Mouse (Mus musculus) stomach, embryonic 15.5 days (tissue): ENCODE results near the gene Tmem56. TPM values are rescaled to one million over a fixed set of nuclear protein-coding genes. Genes with fewer than 3 reads are reported as not detected.

Experiments
- ATAC-seq: fragments of 200-750 bp; cut with Nextera tagmentation; 2 replicates; pipeline ENCODE4 v1.8.0; 2017; ENCODE audit warnings: low read depth, moderate number of reproducible peaks, moderate TSS enrichment; ENCODE audit not compliant: insufficient read depth, low FRiP score
- H3K27ac ChIP-seq: fragments of 300-500 bp; sonication (generic); 2 replicates; pipeline ENCODE4 v1.5.1; 2015; ENCODE audit warnings: mild to moderate bottlenecking, inconsistent platforms
- H3K27me3 ChIP-seq: fragments of 300-500 bp; sonication (generic); replicated peaks from 2 replicates; pipeline ENCODE4 v1.6.1; 2015; ENCODE audit warnings: inconsistent platforms
- H3K36me3 ChIP-seq: fragments of 300-500 bp; sonication (generic); 2 replicates; pipeline ENCODE4 v1.6.1; 2015; ENCODE audit warnings: inconsistent platforms
- H3K4me1 ChIP-seq: fragments of 300-500 bp; sonication (generic); 2 replicates; pipeline ENCODE4 v1.6.1; 2015; ENCODE audit warnings: inconsistent platforms
- H3K4me2 ChIP-seq: fragments of 300-500 bp; sonication (generic); 2 replicates; pipeline ENCODE4 v1.6.1; 2015; ENCODE audit warnings: mild to moderate bottlenecking, inconsistent platforms
- H3K4me3 ChIP-seq: fragments of 300-500 bp; sonication (generic); replicated peaks from 2 replicates; pipeline ENCODE4 v1.5.1; 2015; ENCODE audit warnings: inconsistent platforms
- H3K9ac ChIP-seq: fragments of 300-500 bp; sonication (generic); 2 replicates; pipeline ENCODE4 v1.6.1; 2015; ENCODE audit warnings: inconsistent platforms
- H3K9me3 ChIP-seq: fragments of 300-500 bp; sonication (generic); 2 replicates; pipeline ENCODE4 v1.6.1; 2016; ENCODE audit warnings: inconsistent platforms
- WGBS: fragments of 180-500 bp; shearing (Covaris S2); methylation state at CpG from one replicate; pipeline ENCODE4 v1.1.7; 2015; 5-methylcytosine and 5-hydroxymethylcytosine counted together
- polyA plus RNA-seq: library from polyadenylated mRNA; unstranded; fragments of >200 nt; fragmentation: Nextera tagmentation; extraction: Ambion mirVana; gene quantifications from 2 replicates; pipeline ENCODE4 v1.2.1, GENCODE M21; 2015

The Tmem56 gene
- polyA plus RNA-seq, 1 experiment from 2014 or later = 2.7 TPM

GRCm38 (mm10) chr3:121309429-121309828 lies 26.5 kb upstream of the Tmem56 start:
- H3K27me3 ChIP-seq = no peaks in the 10 kb centered on the region
- ATAC-seq = no peak
- no peaks in the 10 kb centered on the region for H3K36me3 ChIP-seq
- no peak overlapping the region for H3K27ac ChIP-seq
- no peak overlapping the region for H3K9ac ChIP-seq
- H3K4me3 ChIP-seq = no peak overlapping the region
- H3K9me3 ChIP-seq = no peaks in the 10 kb centered on the region
- WGBS = 76% methylated on average over 4 of the region's 4 CpGs
- H3K4me1 ChIP-seq = peaks cover 5% of the 10 kb centered on the region; the same call in 1 of the 2 replicates
- no peak overlapping the region for H3K4me2 ChIP-seq

DNA sequence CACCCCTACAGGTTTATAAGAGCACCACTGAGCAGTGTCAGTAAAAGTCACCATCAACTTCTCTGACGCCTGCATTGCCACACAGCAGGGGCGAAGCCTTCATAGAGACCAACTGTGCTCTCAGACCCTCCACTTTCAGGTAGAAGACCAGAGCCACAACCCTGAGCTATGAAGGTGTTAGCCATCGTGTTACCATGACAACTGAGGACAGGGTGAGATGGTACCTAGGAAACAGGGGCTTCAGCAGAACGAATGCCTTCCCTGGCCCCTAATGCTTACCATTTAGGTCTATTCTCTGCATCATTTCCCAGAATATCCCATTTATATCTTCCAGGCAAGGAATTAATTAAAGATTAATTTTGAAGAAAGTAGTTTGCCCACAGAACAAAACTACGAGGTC lies 26.0 kb upstream of the Tmem56 start:
- Histone ChIP-seq H3K9me3 (no peaks in the 10 kb centered on the region), H3K9ac (no peak overlapping the region), H3K27me3 (no peaks in the 10 kb centered on the region), H3K4me3 (no peak overlapping the region), H3K27ac (no peak overlapping the region), H3K4me1 (peaks cover 5% of the 10 kb centered on the region; the same call in 1 of the 2 replicates), H3K4me2 (no peak overlapping the region), H3K36me3 (no peaks in the 10 kb centered on the region)
- no peak for ATAC-seq
- 83% methylated on average over 5 of the region's 5 CpGs for WGBS

GRCm38 (mm10) chr3:121307532-121308234 lies 24.8 kb upstream of the Tmem56 start:
- H3K36me3 ChIP-seq = no peaks in the 10 kb centered on the region
- 70% methylated on average over 7 of the region's 7 CpGs for WGBS

DNA sequence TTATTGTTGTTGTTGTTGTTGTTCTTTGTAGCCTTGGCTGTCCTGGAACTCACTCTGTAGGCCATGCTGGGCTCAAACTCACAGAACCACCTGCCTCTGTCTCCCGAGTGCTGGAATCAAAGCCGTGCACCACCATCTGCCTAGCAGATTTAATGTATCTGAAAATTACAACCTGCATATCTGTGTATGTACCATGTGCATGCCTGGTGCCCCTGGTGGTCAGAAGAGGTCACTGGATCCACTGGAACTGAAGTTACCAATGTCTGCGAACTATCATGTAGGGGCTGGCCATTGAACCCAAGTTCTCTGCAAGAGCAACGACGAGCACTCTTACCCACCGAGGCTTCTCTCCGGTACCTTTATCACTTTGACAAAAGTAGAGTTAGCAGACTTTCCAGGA lies 23.7 kb upstream of the Tmem56 start:
- Histone ChIP-seq H3K27me3 (no peaks in the 10 kb centered on the region), H3K9ac (no peak overlapping the region), H3K4me1 (no peaks in the 10 kb centered on the region), H3K9me3 (no peaks in the 10 kb centered on the region), H3K4me3 (no peak overlapping the region), H3K27ac (no peak overlapping the region), H3K36me3 (no peaks in the 10 kb centered on the region), H3K4me2 (no peak overlapping the region)
- no peak for ATAC-seq
- 93% methylated on average over 7 of the region's 7 CpGs for WGBS

More at GRCm38 (mm10) chr3:121307532-121308234, 24.8 kb upstream of the Tmem56 start:
- ATAC-seq = peak; percentile 35; the same call in 1 of the 2 replicates
- Histone ChIP-seq H3K27ac (no peak overlapping the region), H3K4me3 (no peak overlapping the region), H3K4me2 (no peak overlapping the region), H3K4me1 (0 out of 2 replicates have a peak, but pooled peaks cover under 1% of the 10 kb centered on the region), H3K9ac (no peak overlapping the region), H3K27me3 (no peaks in the 10 kb centered on the region), H3K9me3 (no peaks in the 10 kb centered on the region)

DNA sequence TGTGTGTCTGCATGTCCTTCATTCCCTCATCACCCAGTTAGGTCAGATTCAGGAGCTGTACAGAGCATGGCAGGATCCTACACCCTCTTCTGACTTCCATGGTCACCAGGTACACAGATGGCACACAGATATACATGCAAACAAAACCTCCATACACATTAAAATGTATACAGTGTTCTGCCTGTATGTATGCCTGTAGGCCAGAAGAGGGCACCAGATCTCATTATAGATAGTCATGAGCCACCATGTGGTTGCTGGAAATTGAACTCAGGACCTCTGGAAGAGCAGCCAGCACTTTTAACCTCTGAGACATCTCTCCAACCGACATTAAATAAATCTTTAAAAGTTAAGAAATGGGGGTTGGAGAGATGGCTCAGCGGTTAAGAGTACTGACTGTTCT lies 11.3 kb upstream of the Tmem56 start:
- ATAC-seq = no peak
- whole genome bisulfite sequencing = 77% methylated on average over 2 of the region's 2 CpGs
- H3K9me3 ChIP-seq = no peaks in the 10 kb centered on the region

DNA sequence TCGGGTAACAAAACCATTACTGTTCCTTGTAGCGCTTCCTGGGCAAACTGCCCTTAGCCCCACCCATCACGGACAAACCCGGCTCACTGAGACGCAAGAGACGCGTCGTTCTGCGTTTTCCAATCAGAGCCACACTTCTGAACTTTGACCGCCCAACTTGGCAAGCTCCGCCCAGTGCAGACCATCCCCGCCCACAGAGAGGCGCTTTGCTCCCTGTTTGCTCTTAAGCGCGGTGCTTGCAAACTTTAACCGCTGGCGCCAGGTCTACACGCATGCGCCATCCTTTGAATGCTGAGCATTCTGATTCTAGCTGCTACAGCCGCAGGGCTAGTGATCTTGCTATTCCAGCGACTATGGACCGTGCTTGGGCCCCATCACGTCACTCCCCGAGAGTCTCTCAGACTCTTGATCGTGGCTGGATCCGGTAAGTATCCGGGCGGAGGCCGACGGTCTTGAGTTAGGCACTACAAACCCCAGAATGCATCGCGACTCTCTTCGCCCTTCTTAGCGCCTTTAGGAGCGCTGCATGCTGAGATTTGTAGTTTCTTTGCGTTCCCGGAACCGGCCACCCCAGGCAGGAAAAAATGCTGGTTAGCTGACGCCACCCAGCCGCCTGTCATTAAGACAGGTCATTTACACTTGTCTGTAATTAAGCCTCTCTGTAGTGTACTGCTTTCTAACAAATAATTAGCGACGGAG lies 8.8 kb upstream of the Tmem56 start, which contains the start of gene Alg14:
Alg14 (plus strand) TSS at position 214 of the 699 bp plus-strand sequence.
- Histone ChIP-seq H3K4me1 (peaks cover 4% of the 10 kb centered on the region; the same call in 1 of the 2 replicates), H3K27ac (peak within 1 kb of the TSS; percentile 97), H3K4me2 (peak within 1 kb of the TSS; percentile 65), H3K9ac (peak within 1 kb of the TSS; percentile 53; the same call in 1 of the 2 replicates), H3K36me3 (no peaks in the 10 kb centered on the region), H3K9me3 (no peaks in the 10 kb centered on the region), H3K27me3 (no peaks in the 10 kb centered on the region), H3K4me3 (peak within 1 kb of the TSS; percentile 61)
- WGBS = under 1% methylated on average over 42 of the region's 42 CpGs
- ATAC-seq = peak; percentile 97

More for the DNA sequence above, 11.3 kb upstream of the Tmem56 start:
- Histone ChIP-seq H3K27me3 (no peaks in the 10 kb centered on the region), H3K4me3 (no peak overlapping the region), H3K9ac (no peak overlapping the region), H3K4me1 (peaks cover 4% of the 10 kb centered on the region; the same call in 1 of the 2 replicates), H3K27ac (no peak overlapping the region), H3K4me2 (no peak overlapping the region), H3K36me3 (no peaks in the 10 kb centered on the region)

GRCm38 (mm10) chr3:121291225-121291559 lies 8.3 kb upstream of the Tmem56 start:
- peak overlapping the region; percentile 53; the same call in 1 of the 2 replicates for H3K9ac ChIP-seq
- H3K4me2 ChIP-seq = peak overlapping the region; percentile 65
- H3K36me3 ChIP-seq = no peaks in the 10 kb centered on the region
- peaks cover 4% of the 10 kb centered on the region; the same call in 1 of the 2 replicates for H3K4me1 ChIP-seq
- no peaks in the 10 kb centered on the region for H3K9me3 ChIP-seq
- 4% methylated on average over 7 of the region's 7 CpGs for WGBS
- H3K27me3 ChIP-seq = no peaks in the 10 kb centered on the region
- H3K27ac ChIP-seq = peak overlapping the region; percentile 97
- peak overlapping the region; percentile 61 for H3K4me3 ChIP-seq
- ATAC-seq = no peak; the same call in 1 of the 2 replicates

DNA sequence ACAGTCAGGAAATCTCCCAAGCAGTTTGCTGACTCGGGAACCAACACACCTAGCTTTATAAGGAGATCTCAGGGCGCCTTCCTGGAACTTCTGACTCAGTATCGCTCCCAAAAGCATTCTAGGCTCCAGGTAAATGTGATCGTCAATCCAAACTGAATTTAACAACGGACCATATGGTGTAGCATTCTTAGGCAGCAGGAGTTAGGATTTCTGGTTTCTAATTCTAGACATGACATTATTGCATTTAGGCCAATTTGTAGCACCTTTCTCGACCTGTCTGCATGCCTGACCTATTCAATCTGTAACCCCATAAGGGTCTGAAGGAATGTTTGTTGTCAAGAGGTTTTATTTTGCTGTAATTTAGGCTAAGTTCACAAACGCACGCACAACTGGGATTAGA lies 7.8 kb upstream of the Tmem56 start:
- H3K27ac ChIP-seq = peak overlapping the region; percentile 97
- no peaks in the 10 kb centered on the region for H3K9me3 ChIP-seq
- H3K4me2 ChIP-seq = peak overlapping the region; percentile 65
- no peak overlapping the region for H3K9ac ChIP-seq
- peaks cover 4% of the 10 kb centered on the region; the same call in 1 of the 2 replicates for H3K4me1 ChIP-seq
- 62% methylated on average over 8 of the region's 8 CpGs for WGBS
- no peak for ATAC-seq
- H3K4me3 ChIP-seq = peak overlapping the region; percentile 61
- H3K36me3 ChIP-seq = no peaks in the 10 kb centered on the region
- no peaks in the 10 kb centered on the region for H3K27me3 ChIP-seq

DNA sequence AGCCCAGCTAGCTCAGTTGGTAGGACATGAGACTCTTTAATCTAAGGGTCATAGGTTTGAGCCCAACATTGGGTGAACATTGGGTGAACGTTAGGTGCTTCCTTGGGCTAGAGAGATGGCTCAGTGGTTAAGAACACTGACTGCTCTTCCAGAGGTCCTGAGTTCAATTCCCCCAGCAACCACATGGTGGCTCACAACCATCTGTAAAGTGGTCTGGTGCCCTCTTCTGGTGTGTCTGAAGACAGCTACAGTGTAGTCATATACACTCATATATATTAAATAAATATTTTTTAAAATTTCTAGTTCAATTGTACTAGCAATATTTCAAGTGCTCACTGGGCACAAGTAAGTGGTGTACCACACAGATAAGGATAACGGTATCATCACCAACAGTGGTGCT lies 4.3 kb upstream of the Tmem56 start:
- Histone ChIP-seq H3K4me1 (peaks cover 4% of the 10 kb centered on the region; the same call in 1 of the 2 replicates), H3K27ac (no peak overlapping the region), H3K4me3 (no peak overlapping the region), H3K9ac (no peak overlapping the region), H3K36me3 (no peaks in the 10 kb centered on the region), H3K4me2 (no peak overlapping the region), H3K9me3 (no peaks in the 10 kb centered on the region), H3K27me3 (no peaks in the 10 kb centered on the region)
- ATAC-seq = no peak
- 93% methylated on average over 2 of the region's 2 CpGs for WGBS

GRCm38 (mm10) chr3:121285219-121285618 lies 2.3 kb upstream of the Tmem56 start:
- no peaks in the 10 kb centered on the region for H3K9me3 ChIP-seq
- no peak for ATAC-seq
- H3K4me2 ChIP-seq = no peak overlapping the region
- H3K27ac ChIP-seq = no peak overlapping the region
- no peaks in the 10 kb centered on the region for H3K36me3 ChIP-seq
- H3K4me1 ChIP-seq = no peaks in the 10 kb centered on the region
- H3K9ac ChIP-seq = no peak overlapping the region
- no peak overlapping the region for H3K4me3 ChIP-seq
- whole genome bisulfite sequencing = 88% methylated on average over 6 of the region's 6 CpGs
- no peaks in the 10 kb centered on the region for H3K27me3 ChIP-seq

GRCm38 (mm10) chr3:121279679-121280078 lies 3.2 kb downstream of the Tmem56 start:
- no peak for ATAC-seq
- WGBS = 80% methylated on average over 14 of the region's 14 CpGs
- Histone ChIP-seq H3K27me3 (no peaks in the 10 kb centered on the region), H3K4me2 (no peak overlapping the region), H3K27ac (no peak overlapping the region), H3K36me3 (no peaks in the 10 kb centered on the region), H3K9ac (no peak overlapping the region), H3K4me1 (no peaks in the 10 kb centered on the region), H3K4me3 (no peak overlapping the region), H3K9me3 (no peaks in the 10 kb centered on the region)

DNA sequence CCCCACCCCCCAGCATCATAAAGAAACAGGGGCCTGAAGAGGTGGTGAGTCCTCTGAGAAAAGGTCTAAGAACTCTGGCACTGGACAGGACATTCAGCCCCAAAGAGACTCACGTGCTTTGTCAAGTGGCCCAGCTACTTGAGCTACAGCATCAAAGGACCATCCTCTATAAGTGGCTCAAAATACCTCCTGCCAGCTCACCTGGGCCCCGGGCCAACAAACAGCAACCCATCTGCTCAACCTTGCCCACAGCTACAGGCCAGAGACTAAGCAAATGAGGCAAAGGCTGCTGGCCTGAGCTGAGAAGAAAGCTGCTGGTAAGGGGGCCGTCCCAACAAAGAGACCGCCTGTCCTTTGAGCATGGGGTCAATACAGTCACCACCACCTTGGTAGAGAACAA lies 5.3 kb downstream of the Tmem56 start:
- H3K4me3 ChIP-seq = no peak overlapping the region
- ATAC-seq = no peak
- 89% methylated on average over 4 of the region's 4 CpGs for WGBS
- no peak overlapping the region for H3K4me2 ChIP-seq
- no peak overlapping the region for H3K27ac ChIP-seq
- H3K9me3 ChIP-seq = no peaks in the 10 kb centered on the region
- H3K36me3 ChIP-seq = no peaks in the 10 kb centered on the region
- H3K9ac ChIP-seq = no peak overlapping the region
- no peaks in the 10 kb centered on the region for H3K27me3 ChIP-seq
- no peaks in the 10 kb centered on the region for H3K4me1 ChIP-seq
